Mouse (Mus musculus): ENCODE data around the gene AU022252. TPM values are rescaled to one million over a fixed set of nuclear protein-coding genes. Genes with fewer than 3 reads are reported as not detected.

Gene AU022252
- polyA plus RNA-seq, 1 experiment = 11.9 TPM

- DNase-seq = peak; percentile 27 to 51
- TF ChIP-seq POLR2A (IDR thresholded peaks at IDR 0.05; ENCODE audit: borderline replicate concordance, insufficient read depth, low read length) (no peak), CTCF (IDR thresholded peaks at IDR 0.05; ENCODE audit: borderline replicate concordance, insufficient read depth, low read depth, low read length) (peak; percentile 64)
- Histone ChIP-seq H3K4me1 (ENCODE audit: control insufficient read depth, insufficient read depth, low read length) (peaks cover 19% of the 10 kb centered on the region), H3K27me3 (ENCODE audit: control insufficient read depth, insufficient read depth, low read length) (no peaks in the 10 kb centered on the region), H3K27ac (ENCODE audit: insufficient read depth, low read length) (no peak overlapping the region), H3K4me3 (replicated peaks; ENCODE audit: insufficient read depth, low read depth, low read length) (no peak overlapping the region)
- WGBS = 54% methylated on average over 13 of the region's 13 CpGs
Observed at GRCm38 (mm10) chr4:119247462-119248235, 15.1 kb upstream of the AU022252 start.

GRCm38 (mm10) chr4:119246688-119247225 is 14.2 kb upstream of the AU022252 start:
- H3K4me3 ChIP-seq (replicated peaks; ENCODE audit: insufficient read depth, low read depth, low read length) = no peak overlapping the region
- 76% methylated on average over 14 of the region's 14 CpGs for WGBS
- no peak overlapping the region for H3K27ac ChIP-seq (ENCODE audit: insufficient read depth, low read length)
- TF ChIP-seq CTCF (IDR thresholded peaks at IDR 0.05; ENCODE audit: borderline replicate concordance, insufficient read depth, low read depth, low read length) (no peak), POLR2A (IDR thresholded peaks at IDR 0.05; ENCODE audit: borderline replicate concordance, insufficient read depth, low read length) (no peak)
- DNase-seq = no peak
- H3K27me3 ChIP-seq (ENCODE audit: control insufficient read depth, insufficient read depth, low read length) = no peaks in the 10 kb centered on the region
- peaks cover 19% of the 10 kb centered on the region for H3K4me1 ChIP-seq (ENCODE audit: control insufficient read depth, insufficient read depth, low read length)

GRCm38 (mm10) chr4:119245961-119246360 is 13.4 kb upstream of the AU022252 start:
- WGBS = 45% methylated on average over 9 of the region's 9 CpGs
- Histone ChIP-seq H3K27ac (ENCODE audit: insufficient read depth, low read length) (no peak overlapping the region), H3K4me1 (ENCODE audit: control insufficient read depth, insufficient read depth, low read length) (peaks cover 19% of the 10 kb centered on the region), H3K27me3 (ENCODE audit: control insufficient read depth, insufficient read depth, low read length) (no peaks in the 10 kb centered on the region), H3K4me3 (replicated peaks; ENCODE audit: insufficient read depth, low read depth, low read length) (no peak overlapping the region)
- no peak for DNase-seq
- TF ChIP-seq POLR2A (IDR thresholded peaks at IDR 0.05; ENCODE audit: borderline replicate concordance, insufficient read depth, low read length) (no peak), CTCF (IDR thresholded peaks at IDR 0.05; ENCODE audit: borderline replicate concordance, insufficient read depth, low read depth, low read length) (no peak)

- Histone ChIP-seq H3K4me1 (ENCODE audit: control insufficient read depth, insufficient read depth, low read length) (peaks cover 19% of the 10 kb centered on the region), H3K27me3 (ENCODE audit: control insufficient read depth, insufficient read depth, low read length) (no peaks in the 10 kb centered on the region), H3K4me3 (replicated peaks; ENCODE audit: insufficient read depth, low read depth, low read length) (no peak overlapping the region), H3K27ac (ENCODE audit: insufficient read depth, low read length) (no peak overlapping the region)
- 20% methylated on average over 7 of the region's 7 CpGs for WGBS
- TF ChIP-seq POLR2A (IDR thresholded peaks at IDR 0.05; ENCODE audit: borderline replicate concordance, insufficient read depth, low read length) = no peak
- TF ChIP-seq CTCF (IDR thresholded peaks at IDR 0.05; ENCODE audit: borderline replicate concordance, insufficient read depth, low read depth, low read length) = no peak
- peak; percentile 44 to 52 for DNase-seq
Observed at GRCm38 (mm10) chr4:119245556-119245955, 13.0 kb upstream of the AU022252 start.

- 73% methylated on average over 22 of the region's 22 CpGs for WGBS
- H3K4me3 ChIP-seq (replicated peaks; ENCODE audit: insufficient read depth, low read depth, low read length) = no peak overlapping the region
- no peaks in the 10 kb centered on the region for H3K27me3 ChIP-seq (ENCODE audit: control insufficient read depth, insufficient read depth, low read length)
- H3K27ac ChIP-seq (ENCODE audit: insufficient read depth, low read length) = no peak overlapping the region
- DNase-seq = no peak
- peaks cover 19% of the 10 kb centered on the region for H3K4me1 ChIP-seq (ENCODE audit: control insufficient read depth, insufficient read depth, low read length)
- no peak for TF ChIP-seq CTCF (IDR thresholded peaks at IDR 0.05; ENCODE audit: borderline replicate concordance, insufficient read depth, low read depth, low read length)
- no peak for TF ChIP-seq POLR2A (IDR thresholded peaks at IDR 0.05; ENCODE audit: borderline replicate concordance, insufficient read depth, low read length)
Observed at GRCm38 (mm10) chr4:119244468-119245240, 12.1 kb upstream of the AU022252 start.

- no peak overlapping the region for H3K27ac ChIP-seq (ENCODE audit: insufficient read depth, low read length)
- WGBS = 95% methylated on average over 12 of the region's 12 CpGs
- H3K4me1 ChIP-seq (ENCODE audit: control insufficient read depth, insufficient read depth, low read length) = peaks cover 15% of the 10 kb centered on the region
- no peak for DNase-seq
- no peaks in the 10 kb centered on the region for H3K27me3 ChIP-seq (ENCODE audit: control insufficient read depth, insufficient read depth, low read length)
- H3K4me3 ChIP-seq (replicated peaks; ENCODE audit: insufficient read depth, low read depth, low read length) = no peak overlapping the region
- TF ChIP-seq POLR2A (IDR thresholded peaks at IDR 0.05; ENCODE audit: borderline replicate concordance, insufficient read depth, low read length) (no peak), CTCF (IDR thresholded peaks at IDR 0.05; ENCODE audit: borderline replicate concordance, insufficient read depth, low read depth, low read length) (no peak)
Observed at GRCm38 (mm10) chr4:119242571-119242970, 10.1 kb upstream of the AU022252 start.

- no peak overlapping the region for H3K4me3 ChIP-seq (replicated peaks; ENCODE audit: insufficient read depth, low read depth, low read length)
- TF ChIP-seq CTCF (IDR thresholded peaks at IDR 0.05; ENCODE audit: borderline replicate concordance, insufficient read depth, low read depth, low read length) (no peak), POLR2A (IDR thresholded peaks at IDR 0.05; ENCODE audit: borderline replicate concordance, insufficient read depth, low read length) (no peak)
- H3K4me1 ChIP-seq (ENCODE audit: control insufficient read depth, insufficient read depth, low read length) = peaks cover 14% of the 10 kb centered on the region
- DNase-seq = no peak
- no peak overlapping the region for H3K27ac ChIP-seq (ENCODE audit: insufficient read depth, low read length)
- H3K27me3 ChIP-seq (ENCODE audit: control insufficient read depth, insufficient read depth, low read length) = no peaks in the 10 kb centered on the region
- WGBS = 77% methylated on average over 14 of the region's 14 CpGs
Observed at GRCm38 (mm10) chr4:119241664-119242063, 9.2 kb upstream of the AU022252 start.
